Mouse (Mus musculus): Measurements from ENCODE around the gene Tbc1d16.

Tbc1d16 gene

DNA sequence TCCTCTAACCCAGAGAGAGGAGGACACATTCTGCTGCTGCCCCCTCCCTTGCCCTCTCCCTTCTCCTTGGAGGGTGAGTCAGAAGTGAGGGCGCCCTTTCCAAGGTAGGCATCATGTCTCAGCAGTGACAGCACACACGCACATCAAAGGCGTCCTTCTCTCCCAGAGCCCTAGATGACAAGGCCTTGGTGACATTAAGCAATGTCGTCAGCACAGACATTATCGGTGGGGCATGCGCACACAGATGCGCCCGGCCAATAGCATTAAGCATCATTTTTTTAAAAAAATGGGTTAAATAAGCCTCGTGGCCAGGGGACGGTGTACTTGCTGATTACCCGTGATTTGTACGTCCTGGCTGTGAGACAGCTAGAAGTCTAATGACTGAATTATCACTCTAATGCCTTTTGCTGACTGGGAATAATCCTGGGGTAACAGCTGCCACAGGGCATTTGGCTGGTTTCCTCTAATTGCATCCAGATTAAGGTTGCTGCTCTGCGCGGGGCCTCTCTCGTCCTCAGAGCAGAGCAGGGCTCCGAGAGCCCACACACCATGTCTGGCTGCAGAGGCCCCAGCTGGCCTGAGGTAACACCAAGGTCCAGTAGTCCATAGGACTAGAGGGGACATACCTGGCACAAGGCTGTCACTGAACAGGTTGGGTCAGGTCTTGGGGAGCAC, 83.4 kb downstream of the Tbc1d16 start:
- DNase-seq (ENCODE audit: low read depth, low spot score), result no peak

DNA sequence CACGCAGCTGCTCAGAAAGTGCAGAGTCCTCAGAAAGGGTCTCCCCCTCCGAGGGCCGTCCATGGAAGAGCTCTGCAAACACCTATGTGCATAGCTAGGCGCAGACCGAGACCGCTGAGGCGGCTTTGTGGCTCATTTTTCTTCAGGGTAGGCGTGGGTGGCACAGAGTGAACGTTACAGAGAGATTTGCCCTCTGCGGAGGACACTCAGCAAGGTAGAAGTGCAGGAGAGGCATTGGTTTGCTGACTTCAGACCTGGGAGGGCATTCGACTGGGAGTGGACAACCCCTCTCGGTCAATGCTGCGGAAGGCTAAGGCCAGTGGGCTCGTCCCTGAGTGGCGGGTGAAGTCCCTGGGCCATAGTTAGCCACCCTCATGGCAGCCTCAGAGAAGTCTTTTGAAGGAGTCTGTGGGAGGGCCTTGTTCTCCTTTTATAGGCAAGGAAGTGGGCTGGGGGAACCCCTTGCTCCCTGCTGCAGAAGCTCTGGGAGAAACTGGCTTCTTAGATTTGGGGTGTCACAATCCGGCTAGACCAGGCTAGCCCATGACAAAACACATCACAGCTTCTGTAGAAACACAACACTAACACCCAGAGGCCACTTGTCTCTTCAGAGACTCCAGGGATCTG, 84.8 kb downstream of the Tbc1d16 start:
- peak; percentile 73 for DNase-seq (ENCODE audit: low read depth, low spot score)

DNA sequence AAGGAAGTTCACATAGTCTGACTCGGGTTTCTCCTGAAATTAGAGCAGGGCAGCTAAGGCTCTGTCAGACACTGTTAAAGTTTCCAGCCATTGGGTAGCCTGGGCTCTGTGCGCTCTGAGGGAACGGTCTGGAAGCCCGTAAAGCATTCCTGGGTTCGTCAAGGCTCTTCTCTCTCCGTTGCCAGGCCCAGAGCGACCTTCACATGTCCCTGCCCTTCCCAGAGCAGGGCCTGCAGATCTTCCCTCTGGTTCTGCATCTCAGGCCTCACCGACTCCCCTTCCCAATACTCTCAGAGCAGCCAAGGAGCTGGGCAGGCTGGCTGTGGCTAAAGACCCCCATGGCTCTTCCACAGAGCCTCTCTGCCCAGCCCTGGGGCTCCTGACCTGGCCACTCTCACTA, 85.7 kb downstream of the Tbc1d16 start:
- no peak for DNase-seq (ENCODE audit: low read depth, low spot score)

DNA sequence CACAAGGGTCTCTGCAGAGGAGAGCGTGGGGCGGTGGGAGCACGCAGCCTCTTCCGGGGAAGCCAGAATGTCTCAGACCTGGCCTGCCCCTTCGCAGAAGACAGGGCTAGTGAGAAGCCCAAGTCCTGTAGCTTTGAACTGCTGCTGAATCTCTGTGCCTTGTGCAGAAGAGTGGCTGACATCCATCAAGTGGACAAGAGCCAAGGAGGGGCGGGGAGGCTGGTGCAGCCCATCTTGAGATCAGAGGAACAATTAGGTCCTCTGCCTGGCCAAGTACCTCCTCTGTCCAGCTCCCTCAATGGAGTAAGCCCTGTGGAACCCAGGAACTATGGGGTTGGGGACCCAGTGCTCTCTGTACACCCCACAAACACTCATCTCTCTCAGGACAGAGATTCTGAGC, 89.3 kb downstream of the Tbc1d16 start:
- no peak for DNase-seq (ENCODE audit: low read depth, low spot score)

DNA sequence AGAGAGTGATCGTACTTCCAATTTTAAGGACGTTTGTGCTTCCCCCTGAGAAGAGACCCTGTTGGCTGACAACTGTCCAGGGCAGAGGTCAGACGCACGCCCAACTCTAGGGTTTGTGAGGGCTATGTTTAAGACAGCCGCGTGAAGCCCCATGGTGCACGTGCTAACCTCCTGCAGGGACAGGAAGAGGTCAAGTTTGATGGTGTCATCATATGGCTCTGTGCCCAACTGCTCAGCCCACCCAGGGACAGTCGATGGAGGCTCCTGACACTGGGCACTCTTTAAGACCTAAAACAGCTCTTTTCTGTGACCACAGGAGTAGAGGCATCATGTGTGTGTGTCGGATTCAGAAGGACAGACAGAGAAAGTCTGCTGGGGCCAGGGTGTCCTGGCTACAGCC, 90.1 kb downstream of the Tbc1d16 start:
- no peak for DNase-seq (ENCODE audit: low read depth, low spot score)

GRCm38 (mm10) chr11:119134586-119134985, 93.7 kb downstream of the Tbc1d16 start:
- peak; percentile 39 for DNase-seq (ENCODE audit: low read depth, low spot score)

DNA sequence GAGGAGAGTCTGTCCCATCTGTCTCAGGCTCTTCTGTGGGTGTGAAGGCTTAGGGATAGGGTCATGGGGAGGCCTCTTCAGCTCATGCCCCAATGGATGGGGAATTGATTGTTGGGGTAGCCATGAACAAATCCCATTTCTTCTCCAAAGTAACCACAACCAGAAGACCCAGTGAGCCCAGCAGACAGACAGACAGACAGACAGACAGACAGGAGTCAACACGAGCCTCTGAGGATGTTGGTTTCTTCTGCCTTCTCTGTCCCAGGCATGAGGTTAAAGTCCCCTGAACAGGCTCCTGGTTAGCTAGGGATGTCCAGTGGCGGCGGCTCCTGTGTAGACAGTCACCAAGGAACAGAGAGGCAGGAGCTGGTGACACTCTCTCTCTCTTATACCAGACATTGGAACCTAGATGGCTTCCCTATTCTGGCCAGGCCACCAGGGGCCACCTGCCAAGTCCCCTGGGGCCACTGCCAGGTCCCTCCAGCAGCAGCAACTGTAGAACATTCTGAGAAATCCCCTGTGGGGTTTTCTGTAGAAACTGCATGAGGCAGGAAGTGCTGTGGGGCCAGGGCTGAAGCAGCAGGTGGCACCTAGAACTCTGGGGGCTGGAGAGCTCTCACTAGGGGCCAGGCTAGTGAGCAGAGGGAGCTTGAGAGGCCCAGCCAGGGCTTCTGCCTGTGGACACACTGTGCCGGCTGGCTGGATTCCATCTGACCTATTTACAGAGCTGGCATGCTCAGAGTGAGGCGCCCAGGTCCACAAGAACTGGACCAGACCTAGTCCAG, 94.7 kb downstream of the Tbc1d16 start:
- DNase-seq (ENCODE audit: low read depth, low spot score), result peak; percentile 69

DNA sequence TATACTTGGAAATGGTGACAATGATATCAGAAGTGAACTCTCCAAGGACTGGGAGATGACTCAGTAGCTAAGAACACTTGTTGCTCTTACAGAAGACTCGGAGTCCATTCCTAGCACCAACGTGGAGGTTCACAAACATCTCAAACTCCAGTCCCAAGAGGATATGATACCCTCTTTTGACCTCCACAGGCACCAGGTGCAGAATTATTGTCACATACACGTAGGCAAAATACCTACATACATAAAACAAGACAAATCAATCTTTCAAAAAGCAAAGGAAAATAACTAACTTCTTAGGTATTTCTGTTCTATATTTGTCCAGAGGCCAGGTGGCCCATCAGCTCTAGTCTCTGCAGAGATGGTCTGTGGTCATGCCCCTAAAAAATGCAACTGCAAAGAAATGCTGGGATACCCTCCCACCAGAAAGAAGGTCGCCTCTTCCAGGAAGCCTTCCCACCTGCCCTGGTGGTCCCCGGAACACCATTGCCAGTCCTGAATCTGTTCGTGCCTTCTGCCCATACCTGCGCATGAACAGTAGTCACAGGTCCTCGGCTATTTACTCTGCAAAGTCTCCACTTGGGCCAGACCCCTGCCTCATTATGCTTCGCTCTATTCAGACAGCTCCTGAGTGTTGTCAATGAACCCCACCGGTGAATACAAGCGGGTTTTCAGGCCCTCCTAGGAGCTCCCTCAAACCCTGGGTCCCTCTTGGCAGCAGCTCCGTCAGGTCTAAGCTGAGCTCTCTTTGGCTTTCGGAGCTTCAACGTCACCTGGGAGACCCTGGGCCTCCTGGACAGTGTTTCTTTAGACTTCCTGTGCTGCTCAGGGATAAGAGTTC, 95.9 kb downstream of the Tbc1d16 start:
- DNase-seq (ENCODE audit: low read depth, low spot score), result no peak

- no peak for DNase-seq (ENCODE audit: low read depth, low spot score)
Measured at GRCm38 (mm10) chr11:119130081-119130765, 98.1 kb downstream of the Tbc1d16 start.

GRCm38 (mm10) chr11:119129281-119130058, 98.8 kb downstream of the Tbc1d16 start:
- DNase-seq (ENCODE audit: low read depth, low spot score), result no peak

GRCm38 (mm10) chr11:119128668-119129280, 99.5 kb downstream of the Tbc1d16 start:
- no peak for DNase-seq (ENCODE audit: low read depth, low spot score)

GRCm38 (mm10) chr11:119127686-119128473, 100.4 kb downstream of the Tbc1d16 start:
- DNase-seq (ENCODE audit: low read depth, low spot score), result peak; percentile 68

- DNase-seq (ENCODE audit: low read depth, low spot score), result no peak
Measured at GRCm38 (mm10) chr11:119127147-119127546, 101.2 kb downstream of the Tbc1d16 start.

- DNase-seq (ENCODE audit: low read depth, low spot score), result no peak
Measured at GRCm38 (mm10) chr11:119125929-119126861, 102.1 kb downstream of the Tbc1d16 start.

- DNase-seq (ENCODE audit: low read depth, low spot score), result no peak
Measured at GRCm38 (mm10) chr11:119124536-119124935, 103.8 kb downstream of the Tbc1d16 start.

- no peak for DNase-seq (ENCODE audit: low read depth, low spot score)
Measured at GRCm38 (mm10) chr11:119123522-119124319, 104.6 kb downstream of the Tbc1d16 start.

DNA sequence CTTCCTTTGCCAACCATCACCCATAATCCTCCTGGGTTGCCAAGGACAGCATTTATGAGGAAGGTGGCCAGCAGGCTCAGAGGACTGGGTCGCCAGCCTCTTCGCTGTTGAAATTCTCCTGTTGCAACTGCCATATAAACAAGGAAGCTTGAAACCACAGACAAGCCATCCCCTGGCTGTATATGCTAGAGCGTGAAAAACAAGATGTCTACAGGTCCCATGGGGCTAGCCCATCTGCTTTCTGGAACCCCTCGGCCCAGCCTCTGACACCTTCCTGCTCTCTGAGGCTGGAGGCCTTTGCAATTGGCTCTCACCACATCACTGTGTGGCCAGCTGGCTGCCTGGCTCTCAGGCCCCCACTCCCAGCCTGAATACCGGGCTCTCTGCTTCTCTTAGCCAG, 105.9 kb downstream of the Tbc1d16 start:
- no peak for DNase-seq (ENCODE audit: low read depth, low spot score)

Measured in CD4-positive helper T cell, adult 2 months (primary cell).